Mouse (Mus musculus) C2C12 (cell line): ENCODE results near the gene Gm20388. TPM values are rescaled to one million over a fixed set of nuclear protein-coding genes. Genes with fewer than 3 reads are reported as not detected.

Source experiments
- H3K27me3 ChIP-seq: one replicate; pipeline ENCODE4 v1.6.1; 2011; ENCODE audit not compliant: control insufficient read depth, insufficient read depth, insufficient read length
- H3K36me3 ChIP-seq: one replicate; pipeline ENCODE4 v1.6.1; 2011; ENCODE audit not compliant: control insufficient read depth, insufficient read depth
- H3K4me3 ChIP-seq: one replicate; pipeline ENCODE4 v1.5.1; 2011; ENCODE audit warnings: mild to moderate bottlenecking, control low read depth; ENCODE audit not compliant: poor library complexity, insufficient read depth, severe bottlenecking
- H3K79me2 ChIP-seq: one replicate; pipeline ENCODE4 v1.6.1; 2011; ENCODE audit not compliant: control insufficient read depth, insufficient read depth
- H3K79me3 ChIP-seq: one replicate; pipeline ENCODE4 v1.6.1; 2011; ENCODE audit warnings: low read depth, control low read depth
- H3ac ChIP-seq: one replicate; pipeline ENCODE3; 2011; ENCODE audit warnings: low read depth; ENCODE audit not compliant: control insufficient read depth, insufficient read length
- CEBPB ChIP-seq: IDR thresholded peaks from one replicate; pipeline ENCODE4 v1.6.1; 2011; ENCODE audit warnings: low read depth, mild to moderate bottlenecking, control low read depth, moderate library complexity
- CTCF ChIP-seq: IDR thresholded peaks from one replicate; pipeline ENCODE4 v1.5.1; 2011; ENCODE audit not compliant: control insufficient read depth, insufficient read depth, insufficient read length
- FOSL1 ChIP-seq: IDR thresholded peaks from one replicate; pipeline ENCODE4 v1.8.0; 2011; ENCODE audit warnings: mild to moderate bottlenecking, low read length; ENCODE audit not compliant: poor library complexity, insufficient read depth, severe bottlenecking
- MAX ChIP-seq: IDR thresholded peaks from one replicate; pipeline ENCODE4 v1.6.1; 2011; ENCODE audit warnings: mild to moderate bottlenecking, control low read depth
- MYOD1 ChIP-seq: IDR thresholded peaks from one replicate; pipeline ENCODE4 v1.6.1; 2011; ENCODE audit warnings: low read depth; ENCODE audit not compliant: control insufficient read depth, insufficient read length
- MYOG ChIP-seq: IDR thresholded peaks from one replicate; pipeline ENCODE4 v1.6.1; 2011; ENCODE audit not compliant: control insufficient read depth, insufficient read length; ENCODE audit errors: extremely low read depth
- USF1 ChIP-seq: IDR thresholded peaks from one replicate; pipeline ENCODE4 v1.6.1; 2011; ENCODE audit warnings: low read depth, mild to moderate bottlenecking, control low read depth, moderate library complexity
- polyA plus RNA-seq: library from polyadenylated mRNA; unstranded; fragments of >200 nt; fragmentation: generic; extraction: Trizol; gene quantifications from one replicate; pipeline ENCODE4 v1.2.1, GENCODE M21; 2012; ENCODE audit warnings: missing spikeins

Gene Gm20388
- polyA plus RNA-seq, 1 experiment = 15.0 TPM

DNA sequence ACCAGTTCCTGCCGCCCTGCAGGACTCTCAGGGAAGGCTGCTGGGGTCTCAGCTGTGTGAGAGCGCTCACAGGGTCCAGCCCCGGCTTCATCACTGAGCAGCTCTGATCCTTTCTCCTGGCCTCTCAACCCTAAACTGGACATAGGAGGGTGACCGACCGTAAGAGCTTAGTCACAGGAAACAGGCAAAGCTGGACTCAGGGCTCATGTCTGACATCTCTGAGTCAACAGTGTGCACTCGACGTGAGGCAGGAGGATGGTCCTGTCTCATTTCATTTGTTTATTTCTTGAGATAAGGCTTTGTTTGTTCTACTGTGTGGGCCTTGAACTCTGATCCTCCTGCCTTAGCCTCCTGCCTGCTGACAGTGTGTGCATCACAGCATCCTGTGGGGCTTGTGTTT, 709.8 kb downstream of the Gm20388 start:
- Histone ChIP-seq H3K27me3 (no peaks in the 10 kb centered on the region), H3K79me2 (no peaks in the 10 kb centered on the region), H3K79me3 (no peaks in the 10 kb centered on the region), H3K4me3 (no peak overlapping the region), H3K36me3 (no peaks in the 10 kb centered on the region), H3ac (no peak overlapping the region)
- TF ChIP-seq USF1 = no peak
- TF ChIP-seq FOSL1 = no peak
- no peak for TF ChIP-seq CEBPB
- no peak for TF ChIP-seq MYOD1
- TF ChIP-seq MAX = no peak
- no peak for TF ChIP-seq MYOG
- no peak for TF ChIP-seq CTCF

GRCm38 (mm10) chr8:120622161-120622560, 711.5 kb downstream of the Gm20388 start:
- TF ChIP-seq MYOD1 = no peak
- TF ChIP-seq FOSL1 = no peak
- TF ChIP-seq USF1 = no peak
- no peak for TF ChIP-seq MYOG
- TF ChIP-seq CTCF = no peak
- no peak for TF ChIP-seq MAX
- H3ac ChIP-seq = no peak overlapping the region
- H3K4me3 ChIP-seq = no peak overlapping the region
- no peaks in the 10 kb centered on the region for H3K79me3 ChIP-seq
- no peaks in the 10 kb centered on the region for H3K36me3 ChIP-seq
- no peaks in the 10 kb centered on the region for H3K79me2 ChIP-seq
- no peaks in the 10 kb centered on the region for H3K27me3 ChIP-seq

DNA sequence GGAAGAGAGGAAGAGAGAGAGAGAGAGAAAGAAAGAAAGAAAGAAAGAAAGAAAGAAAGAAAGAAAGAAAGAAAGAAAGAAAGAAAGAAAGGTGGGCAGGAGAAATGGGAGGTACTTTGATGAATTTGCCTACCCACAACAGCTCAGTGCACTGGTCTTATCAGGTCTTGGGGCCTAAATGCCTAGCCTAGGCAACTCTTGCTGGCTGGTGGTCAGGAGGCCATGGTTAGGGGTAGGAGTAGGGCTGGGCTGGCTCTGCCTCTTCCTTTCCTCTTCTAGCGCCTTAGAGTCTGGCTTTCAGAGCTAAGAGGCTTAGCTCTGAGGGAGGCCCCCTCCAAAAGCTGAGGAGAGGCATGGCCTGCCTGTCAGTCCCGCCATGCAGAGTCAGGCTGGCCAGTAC, 713.0 kb downstream of the Gm20388 start:
- no peaks in the 10 kb centered on the region for H3K27me3 ChIP-seq
- H3ac ChIP-seq = no peak overlapping the region
- no peaks in the 10 kb centered on the region for H3K79me3 ChIP-seq
- no peaks in the 10 kb centered on the region for H3K79me2 ChIP-seq
- H3K36me3 ChIP-seq = no peaks in the 10 kb centered on the region
- TF ChIP-seq MYOD1 = no peak
- no peak for TF ChIP-seq MAX
- no peak for TF ChIP-seq MYOG
- no peak overlapping the region for H3K4me3 ChIP-seq

GRCm38 (mm10) chr8:120626461-120626860, 715.8 kb downstream of the Gm20388 start:
- TF ChIP-seq USF1 (no peak), CTCF (no peak), MYOD1 (no peak), MYOG (no peak), FOSL1 (no peak)
- no peak overlapping the region for H3K4me3 ChIP-seq

GRCm38 (mm10) chr8:120627298-120627697, 716.7 kb downstream of the Gm20388 start:
- H3K36me3 ChIP-seq = no peaks in the 10 kb centered on the region
- no peaks in the 10 kb centered on the region for H3K79me2 ChIP-seq
- no peaks in the 10 kb centered on the region for H3K79me3 ChIP-seq
- no peak for TF ChIP-seq CTCF
- no peak for TF ChIP-seq FOSL1
- TF ChIP-seq MYOD1 = no peak
- TF ChIP-seq CEBPB = no peak
- no peak for TF ChIP-seq USF1
- no peak for TF ChIP-seq MAX
- TF ChIP-seq MYOG = no peak
- H3ac ChIP-seq = no peak overlapping the region
- H3K27me3 ChIP-seq = no peaks in the 10 kb centered on the region
- no peak overlapping the region for H3K4me3 ChIP-seq

More at GRCm38 (mm10) chr8:120626461-120626860, 715.8 kb downstream of the Gm20388 start:
- H3K79me3 ChIP-seq = no peaks in the 10 kb centered on the region
- no peak overlapping the region for H3ac ChIP-seq
- no peaks in the 10 kb centered on the region for H3K79me2 ChIP-seq
- H3K27me3 ChIP-seq = no peaks in the 10 kb centered on the region
- no peaks in the 10 kb centered on the region for H3K36me3 ChIP-seq

DNA sequence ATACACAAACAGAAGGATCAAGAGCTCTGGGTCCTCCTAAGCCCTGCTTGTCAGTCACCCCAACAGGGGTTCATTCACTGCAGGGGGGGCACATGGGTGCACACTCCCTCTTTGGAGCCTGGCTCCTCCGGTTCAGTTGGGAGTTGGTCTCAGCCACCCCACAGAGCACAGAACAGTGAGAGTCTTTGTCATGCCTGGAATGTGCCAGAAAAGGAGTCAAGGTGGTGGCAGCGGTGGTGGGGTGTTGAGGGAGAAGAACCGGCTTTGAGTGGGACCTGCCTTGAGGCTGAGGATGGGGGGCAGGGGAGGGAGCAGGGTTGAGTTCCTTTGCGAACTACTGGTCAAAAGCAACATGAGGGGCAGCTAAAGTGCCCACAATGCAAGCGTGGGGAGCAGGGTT, 719.4 kb downstream of the Gm20388 start:
- Histone ChIP-seq H3K36me3 (no peaks in the 10 kb centered on the region), H3K79me2 (no peaks in the 10 kb centered on the region), H3K79me3 (no peaks in the 10 kb centered on the region), H3K4me3 (no peak overlapping the region), H3ac (no peak overlapping the region), H3K27me3 (no peaks in the 10 kb centered on the region)
- no peak for TF ChIP-seq MYOD1
- no peak for TF ChIP-seq FOSL1
- TF ChIP-seq CTCF = no peak
- no peak for TF ChIP-seq MYOG
- no peak for TF ChIP-seq CEBPB
- TF ChIP-seq MAX = no peak
- TF ChIP-seq USF1 = no peak
